ENCODE assay signal across 19 mouse cellular contexts in genomic region chr6:101191576-101191975, GRCm38 (mm10).
DNase-seq lines count a peak whose midpoint lies in the region.
"Had no signal": no experiment of that assay in that cellular context is flagged by ENCODE, and none has a peak within 500 bp of the region (broad histone marks: within the 10 kb centered on the region; RNA-seq: fewer than 3 reads in every experiment).

No protein-coding gene starts in this region.

- DNase-seq in layer of hippocampus, adult 9-11 months = peak; percentile 49
- DNase-seq in layer of hippocampus, postnatal 25 days (ENCODE audit: extremely low spot score in 1 of 2, low spot score in 1 of 2) = no peak
- DNase-seq in fat pad, adult 2 months (ENCODE audit: extremely low read depth, low read depth, low spot score) = peak; percentile 16
- peak; percentile 13 for DNase-seq in gonadal fat pad, adult 2 months (ENCODE audit: low read depth)
- peak; percentile 62 to 73 for DNase-seq in right cerebral cortex, postnatal 36 days (ENCODE audit: low spot score in 2 of 2)
- no peak for DNase-seq in lung, postnatal 36 days
- DNase-seq in embryo, embryonic 10.5 days (ENCODE audit: low spot score) = no peak
- DNase-seq: adrenal gland, adult 2 months; B cell, adult 2 months; cerebellum, adult 18-20 months; cerebellum, postnatal 25 days; embryo, embryonic 11 days; gastrocnemius, postnatal 14 days; heart, adult 18-20 months; heart, postnatal 14 days; kidney, adult 11 months; lung, postnatal 4 days; midbrain, embryonic 14.5 days; spleen, adult 18-20 months had no signal

Comparison
In these comparisons a context has a peak if more than half of its experiments do, and no peak if none do; other contexts are left out.
1. DNase-seq: peak in layer of hippocampus, adult 9-11 months (single experiment), fat pad, adult 2 months (single experiment), gonadal fat pad, adult 2 months (single experiment) and right cerebral cortex, postnatal 36 days (2 of 2); none in layer of hippocampus, postnatal 25 days (0 of 2), lung, postnatal 36 days (single experiment) and embryo, embryonic 10.5 days (single experiment).